Mouse (Mus musculus): ENCODE results near the gene Adamts14. TPM values are rescaled to one million over a fixed set of nuclear protein-coding genes. Genes with fewer than 3 reads are reported as not detected.

Adamts14 gene
- total RNA-seq, 4 experiments from 2014 or later, result 0.69 to 1.3 (median 0.96) TPM

DNA sequence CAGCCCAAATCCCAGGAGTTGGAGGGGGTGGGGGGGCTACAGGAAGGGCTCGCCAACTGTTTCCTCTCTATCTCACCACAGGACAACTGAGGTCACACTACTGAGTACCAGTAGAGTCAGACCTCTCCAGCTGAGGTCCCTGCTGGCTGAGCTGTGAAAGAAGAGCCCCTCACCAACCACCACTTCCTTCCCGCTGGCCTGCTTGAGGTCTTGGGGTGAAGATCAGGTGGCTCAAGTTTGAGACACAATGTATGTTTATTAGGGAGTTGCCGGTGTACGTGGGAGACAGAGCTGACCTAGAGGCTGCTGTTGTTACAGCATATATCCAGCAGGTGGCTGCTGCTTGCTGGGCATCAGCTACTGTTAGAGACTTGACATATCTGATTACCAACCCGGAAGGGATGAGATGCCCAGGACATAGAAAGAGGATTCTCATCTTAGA, 2.5 kb upstream of the Adamts14 start:
- peak; percentile 40 for DNase-seq (ENCODE audit: low spot score)

DNA sequence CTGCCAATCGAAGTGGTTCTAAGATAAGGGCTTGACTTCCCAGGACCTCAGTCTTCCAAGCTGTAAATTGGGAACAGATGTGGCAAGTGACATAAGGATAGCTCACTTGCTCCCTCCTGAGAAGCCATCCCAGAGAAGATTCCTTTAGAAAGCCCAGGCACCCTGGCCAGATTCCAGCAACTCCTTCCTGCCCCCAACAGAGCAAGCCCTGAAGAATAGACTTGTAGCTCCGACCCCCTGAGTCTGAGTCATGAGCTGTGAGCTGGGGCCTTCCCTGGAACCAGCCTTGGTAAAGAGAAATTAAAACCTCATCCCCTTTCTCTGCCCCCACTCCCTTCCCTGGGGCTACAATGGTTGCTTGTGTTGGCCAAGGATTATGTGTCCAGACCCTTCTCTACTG, 1.3 kb upstream of the Adamts14 start:
- no peak for DNase-seq (ENCODE audit: low spot score)

DNA sequence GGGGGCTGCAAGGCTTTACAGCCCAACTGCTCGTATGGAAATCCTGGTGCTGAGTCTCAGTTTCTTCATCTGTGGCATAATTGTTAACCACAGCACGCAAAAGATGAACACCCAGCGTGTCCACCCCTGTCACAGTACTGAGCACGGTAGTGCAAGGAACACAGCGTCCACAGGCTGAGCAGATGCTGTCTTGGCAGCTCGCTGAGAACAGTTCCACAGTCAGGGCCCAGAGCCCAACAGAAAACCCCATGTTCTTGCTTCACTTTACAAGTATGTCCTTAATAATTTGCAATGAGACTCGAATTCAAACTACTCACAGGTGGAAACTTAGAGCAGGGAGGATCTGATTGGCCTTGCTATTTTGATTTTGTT, 592 bp upstream of the Adamts14 start:
- peak; percentile 57 for DNase-seq (ENCODE audit: low spot score)

DNA sequence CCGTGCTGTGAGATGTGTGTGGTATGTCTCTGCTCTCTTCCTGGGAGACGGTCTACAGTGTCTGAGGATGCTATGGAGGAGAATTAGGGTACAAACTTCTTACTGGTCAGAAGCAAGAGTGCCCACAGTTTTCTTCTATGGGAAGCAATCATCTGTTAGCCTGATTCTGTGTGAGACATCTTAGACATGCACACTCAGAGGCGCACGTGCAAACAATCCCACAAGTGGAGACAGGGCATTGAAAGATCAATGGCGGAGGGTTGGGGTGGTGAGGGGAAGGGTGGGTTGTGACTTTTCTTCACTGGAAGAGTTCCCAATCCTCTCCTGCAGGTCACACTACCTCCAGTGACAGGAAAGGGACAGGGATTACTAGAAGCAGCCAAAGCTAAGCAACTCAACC, 607 bp downstream of the Adamts14 start:
- no peak for DNase-seq (ENCODE audit: low spot score)

DNA sequence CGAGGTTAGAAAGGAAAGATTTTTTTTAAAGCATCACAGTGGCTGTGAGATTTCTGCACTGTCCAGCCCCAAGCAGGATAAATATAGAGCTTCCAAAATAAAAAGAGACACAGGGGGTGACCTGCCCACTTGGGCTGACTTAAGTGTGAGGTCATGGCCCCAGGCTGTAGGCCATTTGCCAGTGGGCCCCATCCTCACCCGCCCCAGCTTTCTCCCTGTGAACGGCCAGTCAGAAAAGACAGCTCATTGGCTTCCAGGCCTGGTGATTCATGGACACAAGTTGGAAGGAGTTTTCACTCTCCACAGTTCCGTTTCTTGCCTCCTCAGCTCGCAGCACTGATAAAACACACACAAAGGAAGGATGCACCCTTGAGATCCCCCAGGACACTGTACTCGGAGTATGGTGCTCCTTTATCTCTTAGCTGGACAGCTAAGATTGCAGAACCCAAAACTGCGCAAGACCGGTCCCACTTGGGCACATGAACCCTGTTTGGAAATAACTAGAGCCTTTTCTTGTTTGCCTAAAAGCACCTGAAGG, 1.1 kb downstream of the Adamts14 start:
- DNase-seq (ENCODE audit: low spot score), result peak; percentile 30

DNA sequence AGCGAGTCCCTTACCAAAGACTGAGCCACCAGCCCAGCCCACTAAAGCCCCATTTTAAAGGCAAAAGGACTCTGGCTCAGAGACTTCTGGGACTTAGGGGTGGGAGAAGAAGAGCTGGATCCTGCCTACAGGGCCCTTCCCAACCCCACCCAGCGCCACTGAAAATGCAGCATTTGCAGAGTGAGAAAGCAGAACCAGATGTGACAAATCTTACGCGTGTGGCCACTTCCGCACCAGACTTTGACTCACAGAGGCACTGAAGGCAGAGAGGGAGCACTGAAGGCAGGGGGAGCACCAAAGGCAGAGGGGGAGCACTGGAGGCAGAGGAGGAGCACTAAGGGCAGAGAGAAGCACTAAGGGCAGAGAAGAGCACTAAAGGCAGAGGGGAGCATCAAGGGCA, 5.9 kb downstream of the Adamts14 start:
- no peak for DNase-seq (ENCODE audit: low spot score)

DNA sequence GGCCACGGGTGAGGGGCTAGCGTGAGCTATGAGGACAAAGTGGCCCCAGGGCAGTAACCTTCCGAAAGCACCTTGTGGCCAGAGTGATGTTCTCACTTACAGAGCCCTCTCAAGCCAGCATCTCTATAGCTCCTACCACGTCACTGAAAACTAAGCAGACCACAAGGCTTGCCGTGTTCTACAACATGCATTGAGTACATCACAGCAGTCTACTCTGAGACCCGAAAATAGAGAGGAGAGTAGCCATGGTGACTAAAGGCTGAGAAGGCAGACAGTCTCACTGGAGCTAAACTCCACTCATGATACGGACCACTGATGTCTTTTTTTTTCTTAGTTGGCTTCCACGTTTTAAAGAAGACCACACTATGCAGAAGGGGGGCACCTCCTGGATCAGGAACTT, 9.6 kb downstream of the Adamts14 start:
- DNase-seq (ENCODE audit: low spot score), result no peak

DNA sequence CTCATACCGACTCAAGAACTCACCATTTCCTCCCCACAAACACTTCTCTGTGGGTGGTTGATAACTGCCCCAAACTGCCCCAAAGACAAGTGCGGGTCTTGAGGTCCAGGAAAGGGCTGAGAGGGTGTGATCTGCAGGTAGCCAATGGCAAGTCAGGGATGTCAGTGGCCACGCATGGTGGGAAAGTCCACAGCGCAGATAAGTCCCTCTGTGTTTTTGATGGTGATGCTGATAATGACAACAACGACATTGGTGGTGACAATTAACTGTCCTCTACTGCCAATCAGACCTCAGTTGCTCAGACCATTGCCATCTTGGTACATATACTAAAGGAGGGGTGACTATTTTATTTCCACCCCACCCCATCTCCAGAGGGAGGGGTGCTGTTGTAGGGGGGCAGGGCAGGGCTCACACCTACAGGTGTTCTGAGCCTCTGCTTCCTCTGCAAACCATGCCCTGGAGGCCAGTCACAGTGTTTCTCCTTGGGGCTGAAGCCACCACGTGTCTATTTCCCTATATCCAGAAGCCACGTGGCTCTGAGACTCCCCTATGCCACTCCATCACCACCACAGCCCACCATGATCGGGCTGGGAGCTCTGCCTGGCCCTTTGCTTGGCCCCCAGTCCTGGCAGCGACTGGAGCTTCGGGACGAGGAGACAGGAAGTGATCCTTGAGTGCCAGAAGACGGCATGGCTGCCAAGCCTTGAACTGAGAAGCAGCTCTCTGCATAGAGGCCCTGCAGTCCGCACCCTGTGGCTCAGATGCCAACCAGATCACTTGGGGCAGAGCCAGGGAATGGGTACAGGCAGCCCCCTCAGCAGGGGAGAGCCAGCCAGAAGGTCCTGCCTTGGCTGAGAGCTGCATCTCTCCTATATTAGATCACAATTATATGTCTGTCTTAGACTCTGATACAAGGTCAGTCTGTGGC, 11.7 kb downstream of the Adamts14 start:
- DNase-seq (ENCODE audit: low spot score), result no peak

DNA sequence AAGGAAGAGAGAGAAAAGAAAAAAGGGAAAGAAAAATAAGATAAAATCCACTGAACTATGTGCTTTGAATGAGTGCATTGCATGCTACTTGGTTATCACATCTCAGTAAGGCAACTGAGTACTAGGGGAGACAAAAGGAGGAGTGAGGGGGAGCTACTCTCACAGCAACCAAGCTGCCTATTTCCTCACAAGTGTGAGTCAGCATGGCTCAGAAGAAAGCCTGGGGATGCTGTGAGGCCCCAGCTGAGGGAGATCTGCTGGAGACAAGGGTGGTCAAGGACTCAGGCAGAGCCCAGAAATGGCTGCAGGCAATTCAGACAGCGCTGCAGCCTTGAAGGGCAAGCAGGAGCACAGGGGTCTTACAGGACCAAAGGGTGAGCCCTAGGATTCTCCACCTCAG, 15.1 kb downstream of the Adamts14 start:
- DNase-seq (ENCODE audit: low spot score), result no peak

DNA sequence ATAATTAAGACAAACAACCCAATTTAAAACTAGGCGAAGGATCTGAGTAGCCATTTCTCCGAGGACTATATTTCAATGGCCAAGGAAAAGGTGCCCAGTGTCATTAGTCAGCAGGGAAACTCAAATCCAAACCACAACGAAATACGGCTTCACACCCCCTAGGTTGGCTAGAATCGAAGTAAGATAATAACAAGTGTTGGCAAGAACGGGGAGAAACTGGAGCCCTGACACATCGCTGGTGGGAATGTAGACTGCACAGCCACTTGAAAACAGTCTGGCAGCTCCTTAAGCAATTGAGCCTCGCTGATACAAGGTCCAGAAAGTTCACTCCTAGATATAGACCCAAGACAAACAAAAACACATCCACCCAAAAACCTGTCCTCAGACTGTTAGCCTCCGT, 16.6 kb downstream of the Adamts14 start:
- DNase-seq (ENCODE audit: low spot score), result no peak

DNA sequence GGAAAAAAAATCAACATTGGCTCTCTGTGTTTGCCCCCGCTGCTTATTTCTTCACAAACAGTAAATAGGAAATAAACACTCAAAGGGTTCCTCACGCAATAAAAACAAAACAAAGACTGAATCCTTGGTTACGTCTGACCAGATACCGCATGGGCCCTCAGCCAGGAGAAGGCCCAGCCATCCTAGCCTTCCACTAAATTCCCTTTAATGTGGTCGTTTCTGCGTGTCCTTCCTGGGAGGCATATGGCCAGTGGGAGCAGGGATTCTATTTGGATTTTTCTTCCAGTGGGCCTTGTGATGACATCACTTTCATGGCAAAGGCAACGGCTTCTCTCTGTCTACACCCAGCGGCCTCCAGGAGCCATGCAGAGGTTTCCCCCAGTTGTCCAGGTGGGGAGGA, 18.0 kb downstream of the Adamts14 start:
- no peak for DNase-seq (ENCODE audit: low spot score)

DNA sequence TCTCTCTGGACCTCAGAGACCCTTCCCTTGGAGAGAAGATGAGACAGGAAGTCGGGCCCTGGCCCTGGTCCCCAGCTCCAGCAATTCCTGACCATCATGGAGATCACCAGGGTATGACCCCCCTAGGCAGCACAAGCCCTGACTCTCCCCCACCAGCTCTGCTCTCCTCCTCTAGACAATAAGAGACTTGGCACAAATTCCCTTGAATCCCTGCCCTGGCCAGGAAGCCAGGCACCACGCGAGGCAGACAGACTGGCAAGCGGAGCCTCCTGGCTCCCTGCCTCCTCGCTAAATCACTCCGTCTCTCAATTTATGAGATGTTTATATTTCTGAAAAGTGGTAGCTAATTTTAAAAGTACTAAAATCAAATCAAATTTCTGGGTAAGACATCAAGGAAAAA, 18.5 kb downstream of the Adamts14 start:
- peak; percentile 34 for DNase-seq (ENCODE audit: low spot score)

DNA sequence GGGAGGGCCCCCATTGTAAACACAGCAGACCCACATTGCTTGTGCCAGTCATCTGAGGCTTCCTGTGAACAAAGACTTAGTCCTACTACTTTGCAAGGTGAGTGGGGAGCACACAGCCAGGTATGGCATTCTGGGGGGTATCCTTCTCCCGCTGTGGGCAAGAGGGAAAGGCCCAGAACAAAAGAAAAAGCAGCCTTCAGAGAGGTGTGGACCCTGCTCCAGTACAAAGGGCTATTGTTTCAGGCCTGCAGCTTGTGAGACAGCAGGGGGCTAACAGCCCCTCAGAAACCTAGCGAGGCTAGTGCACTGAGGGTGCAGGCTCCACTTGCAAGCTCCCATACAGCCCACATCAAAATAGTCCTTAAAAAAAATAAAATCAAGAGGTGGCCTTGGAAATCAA, 23.3 kb downstream of the Adamts14 start:
- no peak for DNase-seq (ENCODE audit: low spot score)

DNA sequence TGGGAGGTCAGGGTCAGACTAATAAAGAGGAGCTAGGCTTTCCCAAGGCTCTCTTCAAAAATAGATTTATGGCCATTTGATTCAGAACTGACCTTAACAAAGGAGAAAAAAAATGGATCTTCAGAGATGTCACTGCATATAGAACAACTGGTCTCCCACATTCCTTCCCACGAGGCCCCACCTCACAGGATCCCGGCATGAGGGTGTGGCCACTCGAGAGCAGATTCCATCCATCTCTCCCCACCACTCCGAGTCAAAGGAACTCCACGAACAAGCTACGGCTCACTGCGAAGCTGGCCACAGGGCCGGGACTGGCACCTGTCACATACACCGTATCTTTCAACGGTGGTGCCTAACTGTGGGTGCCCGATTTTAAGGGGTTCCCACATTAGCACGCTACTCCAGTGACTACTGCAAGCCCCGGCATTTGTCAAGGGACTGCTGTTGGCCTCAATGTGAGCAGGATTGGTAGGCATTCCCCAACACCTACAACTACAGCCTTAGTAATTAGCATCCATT, 24.6 kb downstream of the Adamts14 start:
- DNase-seq (ENCODE audit: low spot score), result no peak

DNA sequence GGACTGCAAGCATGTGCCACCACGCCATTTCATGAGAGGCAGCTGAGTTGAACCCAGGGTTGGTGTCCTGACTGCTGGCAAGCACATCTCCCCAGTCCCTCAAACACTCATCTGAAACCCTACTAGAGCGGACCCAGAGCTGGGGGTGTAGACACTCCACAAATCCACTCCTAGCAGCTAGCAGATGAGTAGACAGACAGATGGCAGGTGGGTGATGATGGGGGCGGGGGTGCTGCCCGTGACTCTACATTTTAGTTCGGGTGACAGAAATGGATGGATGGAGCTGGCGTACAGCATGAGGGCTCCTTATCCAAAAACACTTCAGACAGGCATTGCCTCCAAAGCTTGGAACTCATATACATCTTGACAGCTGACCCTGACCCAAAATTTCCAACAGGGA, 26.9 kb downstream of the Adamts14 start:
- no peak for DNase-seq (ENCODE audit: low spot score)

DNA sequence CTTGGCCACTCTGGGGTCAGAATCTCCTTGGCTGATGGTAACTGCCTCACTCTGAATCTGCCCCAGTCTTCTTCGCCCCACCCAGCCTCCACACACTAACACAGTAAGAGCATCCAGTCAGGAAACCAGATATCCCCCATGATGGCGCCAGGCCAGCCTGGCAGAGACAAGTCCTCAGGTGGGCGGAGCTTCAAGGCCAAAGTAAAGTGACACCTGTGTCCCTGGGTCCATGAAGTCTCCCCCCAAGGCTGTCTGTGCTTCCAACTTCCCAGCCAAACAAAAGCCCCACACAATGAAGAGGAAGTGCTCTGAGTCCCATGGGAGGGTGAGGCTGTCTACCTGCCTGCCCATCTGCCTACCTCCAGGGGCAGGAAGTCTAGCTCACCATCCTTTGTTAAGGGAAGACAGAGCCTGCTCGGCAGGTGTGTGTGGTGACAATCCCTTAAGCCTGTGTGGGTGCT, 31.2 kb downstream of the Adamts14 start:
- DNase-seq (ENCODE audit: low spot score), result no peak

DNA sequence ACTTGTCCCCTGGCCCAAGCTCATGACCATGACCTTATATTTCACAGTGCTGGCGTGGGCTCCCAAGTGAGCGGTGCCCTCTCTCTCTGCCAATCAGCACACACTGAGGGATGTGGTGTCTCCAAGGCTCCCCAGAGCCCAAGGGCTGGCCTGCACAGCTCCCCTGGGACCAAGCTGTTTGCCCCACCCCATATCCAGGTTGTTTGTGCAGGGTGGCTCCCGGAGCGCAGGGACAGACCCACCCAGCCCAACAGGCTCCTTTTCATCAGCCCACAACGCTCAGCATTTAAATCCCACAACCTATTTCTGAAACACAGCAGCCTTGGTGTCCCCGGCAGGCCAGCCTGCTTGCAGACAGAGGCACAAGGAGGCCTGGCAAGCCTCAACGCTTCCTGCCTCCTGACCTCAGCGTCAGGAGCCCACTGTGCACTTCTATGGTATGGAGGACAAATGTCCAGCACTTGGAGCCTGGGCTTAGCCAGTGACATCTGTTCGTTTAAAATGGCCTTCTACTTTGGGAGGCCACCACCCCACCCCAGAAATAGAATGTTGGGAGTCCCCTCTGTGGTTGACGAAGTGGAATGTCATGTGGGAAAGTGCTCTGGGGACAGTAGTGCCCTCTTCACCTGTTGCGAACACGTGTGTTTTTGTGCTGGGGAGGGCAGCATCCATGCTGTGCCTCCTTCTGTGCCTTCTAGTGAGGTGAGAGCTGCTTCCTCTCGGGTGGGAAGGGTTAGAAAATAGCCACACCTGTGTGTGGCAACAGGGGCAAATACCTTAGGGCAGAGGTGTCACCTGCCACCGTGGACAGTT, 32.9 kb downstream of the Adamts14 start:
- DNase-seq (ENCODE audit: low spot score), result no peak

DNA sequence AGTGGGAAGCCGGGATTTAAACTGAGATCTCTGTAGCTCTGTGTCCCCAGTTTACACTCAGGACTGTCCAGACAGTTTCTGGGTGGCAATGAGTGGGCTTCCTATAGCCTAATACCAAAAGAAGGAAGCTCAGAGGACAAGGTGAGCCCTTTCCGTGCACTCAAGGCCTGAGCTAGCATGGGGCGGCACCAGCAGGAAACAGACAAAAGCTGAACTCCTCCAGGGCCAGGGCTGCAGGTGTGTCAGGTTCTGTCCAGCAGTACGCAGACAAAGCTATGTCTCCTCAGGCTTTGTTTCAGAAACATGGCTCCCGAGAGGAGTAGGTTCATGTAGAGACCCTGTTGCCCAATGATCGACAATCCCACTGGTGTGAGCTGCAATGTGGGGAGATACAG, 35.9 kb downstream of the Adamts14 start:
- no peak for DNase-seq (ENCODE audit: low spot score)

DNA sequence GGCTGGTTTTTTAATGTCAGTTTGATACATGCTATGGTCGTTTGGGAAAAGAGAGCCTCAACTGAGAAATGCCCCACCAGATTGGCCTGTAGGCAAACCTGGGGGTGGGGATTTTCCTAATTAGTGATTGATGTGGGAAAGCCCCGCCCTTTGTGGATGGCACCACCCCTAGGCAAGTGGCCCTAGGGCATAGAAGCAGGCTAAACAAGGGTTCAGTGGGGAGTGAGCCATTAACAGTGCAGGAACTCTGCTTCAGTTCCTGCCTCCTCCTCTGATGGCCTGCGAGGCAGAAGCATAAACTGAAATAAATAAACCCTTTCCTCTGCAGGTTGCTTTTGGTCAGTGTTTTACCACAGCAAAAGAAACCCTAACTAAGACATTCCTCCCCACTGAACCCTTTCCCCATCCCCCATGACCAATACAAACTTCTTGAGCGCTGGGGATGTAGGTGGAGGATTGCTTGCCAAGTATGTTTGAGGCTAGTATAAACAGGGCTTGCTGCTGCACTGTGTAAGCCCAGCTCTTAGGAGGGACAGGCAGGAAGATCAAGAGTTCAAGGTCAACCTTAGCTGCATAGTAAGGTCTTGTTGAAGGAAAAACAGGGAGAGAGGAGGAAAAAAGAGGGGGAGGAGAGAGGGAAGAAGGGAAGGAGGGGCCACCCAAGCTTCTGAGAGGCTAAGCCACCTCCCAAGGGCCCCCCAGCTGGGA, 36.4 kb downstream of the Adamts14 start:
- no peak for DNase-seq (ENCODE audit: low spot score)

DNA sequence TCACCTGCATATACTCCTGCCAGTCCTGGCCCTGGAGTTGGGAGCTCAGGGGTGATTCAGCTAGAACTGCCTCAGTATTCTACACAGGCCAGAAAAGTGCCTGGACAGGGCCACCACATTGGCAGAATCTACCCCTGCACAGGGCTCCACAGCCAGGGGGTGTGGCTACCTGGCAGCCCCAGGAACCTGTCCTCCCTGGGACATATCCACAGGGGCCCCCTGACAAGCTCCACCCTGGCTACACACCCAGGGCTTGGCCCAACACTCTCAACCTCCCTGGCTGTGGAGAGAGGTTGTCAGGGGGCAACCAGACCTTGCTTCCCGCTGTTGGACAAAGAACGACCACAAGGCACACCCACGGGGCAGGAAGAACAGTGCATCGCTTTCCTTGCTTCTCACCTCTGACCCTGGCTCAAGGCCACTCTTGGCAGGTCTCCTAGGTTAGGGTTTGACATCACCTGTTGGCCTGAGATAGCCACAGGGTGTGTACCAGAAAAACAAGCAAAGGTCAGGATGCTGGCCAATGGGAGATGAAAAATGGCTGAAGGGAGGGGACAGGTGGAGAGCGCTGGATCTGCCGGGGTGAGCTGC, 37.5 kb downstream of the Adamts14 start:
- no peak for DNase-seq (ENCODE audit: low spot score)

DNA sequence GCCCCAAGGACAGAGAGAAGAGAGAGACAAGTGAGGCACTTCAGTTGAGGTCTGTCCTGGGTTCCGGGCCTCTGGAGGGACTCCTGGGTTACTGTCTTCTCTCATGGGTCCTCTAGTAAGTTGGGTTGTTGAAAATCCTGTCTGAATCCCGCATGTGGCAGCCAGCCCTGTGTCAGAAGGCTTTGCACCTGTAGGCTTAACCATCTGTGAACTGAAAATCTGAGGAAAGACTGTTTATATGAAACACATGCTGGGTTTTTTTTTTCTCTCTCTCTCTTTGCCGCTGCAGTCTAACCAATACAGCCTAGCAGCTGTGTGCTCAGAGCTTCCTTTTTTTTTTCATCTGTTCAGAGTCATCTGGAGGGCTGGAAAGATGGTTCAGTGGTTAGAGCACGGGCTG, 38.9 kb downstream of the Adamts14 start:
- DNase-seq (ENCODE audit: low spot score), result no peak

All from heart, adult 8-10 months (tissue).